In the genomic region with DNA sequence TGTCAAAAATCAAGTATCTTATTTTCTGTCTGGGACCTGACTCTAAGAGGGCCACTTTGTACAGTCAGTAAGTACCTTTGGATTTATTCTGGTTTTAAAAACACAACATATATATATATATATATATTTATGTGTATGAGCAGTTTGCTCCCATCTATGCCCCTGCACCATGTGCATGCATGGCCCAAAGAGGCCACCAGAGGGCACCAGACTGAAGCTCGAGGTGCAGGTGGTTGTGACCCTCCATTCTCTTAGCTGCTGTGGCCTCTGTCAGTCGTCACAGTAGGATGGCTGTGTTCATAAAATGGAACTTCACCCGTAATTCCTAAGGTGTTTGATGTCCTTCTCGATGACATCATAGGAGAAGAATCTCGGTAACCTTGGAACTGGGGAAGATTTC, we compare ENCODE assay signal across 9 mouse cellular contexts. TPM values are rescaled to one million over a fixed set of nuclear protein-coding genes. Genes with fewer than 3 reads are reported as not detected.
DNase-seq lines count a peak whose midpoint lies in the region; ATAC-seq and TF ChIP-seq lines count a peak whose summit lies in the region.
"Had no signal": no experiment of that assay in that cellular context is flagged by ENCODE, and none has a peak within 500 bp of the region (broad histone marks: within the 10 kb centered on the region; RNA-seq: fewer than 3 reads in every experiment).

No protein-coding gene starts in this region.

- peaks cover 2% of the 10 kb centered on the region; the same call in 1 of the 2 replicates for H3K4me1 ChIP-seq in small intestine, adult 2 months (ENCODE audit: control insufficient read depth, insufficient read depth, insufficient read length, low read length)

- no peak overlapping the region for H3K4me3 ChIP-seq in small intestine, adult 2 months (ENCODE audit: low read depth, low read length)
- H3K4me3 ChIP-seq: liver, embryonic 15.5 days had no signal

- H3K36me3 ChIP-seq in small intestine, adult 2 months (ENCODE audit: control insufficient read depth, insufficient read depth, low read length) = no peaks in the 10 kb centered on the region
- H3K36me3 ChIP-seq: liver, embryonic 15.5 days had no signal

- H3K27me3 ChIP-seq in small intestine, adult 2 months (ENCODE audit: control insufficient read depth, insufficient read depth, low read length) = no peaks in the 10 kb centered on the region
- H3K27me3 ChIP-seq: liver, embryonic 15.5 days had no signal

- no peak for TF ChIP-seq POLR2A in small intestine, adult 2 months (IDR thresholded peaks at IDR 0.05; ENCODE audit: low read depth, low read length)

- TF ChIP-seq CTCF in small intestine, adult 2 months (IDR thresholded peaks at IDR 0.05; ENCODE audit: extremely low read depth, insufficient read length, insufficient replicate concordance, low read depth, low read length) = peak; percentile 93

- WGBS in small intestine, adult 2 months = 9% methylated on average over 5 of the region's 5 CpGs

- DNase-seq in cerebellum, adult 11 months = peak; percentile 55
- DNase-seq in T-cell, adult 2 months (ENCODE audit: low spot score) = peak; percentile 84
- peak; percentile 52 to 82 for DNase-seq in cerebellum, postnatal 4 days (ENCODE audit: low spot score in 2 of 2)
- peak; percentile 85 for DNase-seq in kidney, postnatal 10 days
- DNase-seq in lung, postnatal 36 days = peak; percentile 89

- no peak overlapping the region for H3K27ac ChIP-seq in small intestine, adult 2 months (ENCODE audit: insufficient read depth, low read depth, low read length)
- H3K27ac ChIP-seq: liver, embryonic 15.5 days had no signal

- ATAC-seq in cerebellum, adult (ENCODE audit: insufficient number of reproducible peaks, low FRiP score, low TSS enrichment) = no peak
- ATAC-seq in granulocyte monocyte progenitor cell, adult 5-6 weeks (replicated peaks; ENCODE audit: poor library complexity, severe bottlenecking) = peak; percentile 97

RNA-seq across cellular contexts. Expression of a gene that starts 16.9 kb away (rescaled TPM):
- total RNA-seq in granulocyte monocyte progenitor cell, adult 5-6 weeks (2014; fragmentation: Nextera tagmentation) = 53.7 and 63.7 TPM in 2 replicates
- 76.4 and 97.2 TPM in 2 replicates for total RNA-seq in granulocyte monocyte progenitor cell, adult 5-6 weeks (2017)
- 19.3 and 31.5 TPM in 2 replicates for polyA plus RNA-seq in small intestine, adult 2 months (2012; rRNA removed)

RNA-seq across cellular contexts. Expression of a gene that starts 59.9 kb away (rescaled TPM):
- 18.4 and 27.7 TPM in 2 replicates for total RNA-seq in granulocyte monocyte progenitor cell, adult 5-6 weeks (2014; fragmentation: Nextera tagmentation)
- 13.9 and 22.0 TPM in 2 replicates for total RNA-seq in granulocyte monocyte progenitor cell, adult 5-6 weeks (2017)
- 0.95 and 3.8 TPM in 2 replicates for polyA plus RNA-seq in small intestine, adult 2 months (2012; rRNA removed)
